Mouse (Mus musculus): ENCODE results near the gene H2afy.

GRCm38 (mm10) chr13:56172901-56173545, 36.9 kb upstream of the H2afy start:
- no peak for TF ChIP-seq POLR2A (IDR thresholded peaks at IDR 0.05; ENCODE audit: borderline replicate concordance, extremely low read depth, low read depth, low read length)
- TF ChIP-seq CTCF (IDR thresholded peaks at IDR 0.05; ENCODE audit: insufficient read depth, low read length) = no peak

Data from lung, adult 2 months (tissue).